Mouse (Mus musculus) embryo, embryonic 11.5 days (tissue): Measurements from ENCODE around the gene Supt20.
"Not testable (repeated sequence)": the region's sequence is repeated elsewhere in the genome, so short reads cannot be mapped to it uniquely, and the experiment has no call there.

Experiments
- DNase-seq: peaks from one replicate; pipeline ENCODE4 v3.0.0-alpha.2; 2012; ENCODE audit warnings: low read depth, low spot score

Supt20 gene

GRCm38 (mm10) chr3:54755145-54756041, 62.8 kb downstream of the Supt20 start, which contains the start of gene Smad9:
TSS of gene Smad9 (plus strand) at chr3:54755582.
- DNase-seq: peak; percentile 27

- DNase-seq: peak; percentile 8
Observed at GRCm38 (mm10) chr3:54756058-54756457, 63.5 kb downstream of the Supt20 start.

- DNase-seq: no peak
Observed at GRCm38 (mm10) chr3:54757446-54757845, 64.8 kb downstream of the Supt20 start.

GRCm38 (mm10) chr3:54759211-54759610, 66.6 kb downstream of the Supt20 start:
- no peak for DNase-seq

- no peak for DNase-seq
Observed at GRCm38 (mm10) chr3:54760321-54761115, 67.9 kb downstream of the Supt20 start.

- no peak for DNase-seq
Observed at GRCm38 (mm10) chr3:54761258-54761657, 68.7 kb downstream of the Supt20 start.

- no peak for DNase-seq
Observed at GRCm38 (mm10) chr3:54764418-54764817, 71.8 kb downstream of the Supt20 start.

- DNase-seq: not testable (repeated sequence)
Observed at GRCm38 (mm10) chr3:54765521-54765920, 72.9 kb downstream of the Supt20 start.

GRCm38 (mm10) chr3:54766034-54766433, 73.4 kb downstream of the Supt20 start:
- DNase-seq: no peak

GRCm38 (mm10) chr3:54766811-54767210, 74.2 kb downstream of the Supt20 start:
- no peak for DNase-seq

- no peak for DNase-seq
Observed at GRCm38 (mm10) chr3:54768592-54768991, 76.0 kb downstream of the Supt20 start.

- DNase-seq: no peak
Observed at GRCm38 (mm10) chr3:54769349-54770275, 77.0 kb downstream of the Supt20 start.

- DNase-seq: no peak
Observed at GRCm38 (mm10) chr3:54773613-54774012, 81.0 kb downstream of the Supt20 start.

- DNase-seq: no peak
Observed at GRCm38 (mm10) chr3:54775989-54776631, 83.5 kb downstream of the Supt20 start.
